Mouse (Mus musculus): ENCODE results near the gene Tcl1b1.

GRCm38 (mm10) chr12:105145714-105146113, 13.8 kb upstream of the Tcl1b1 start, which contains the start of gene Tcl1b2:
- no peak for TF ChIP-seq CTCF (IDR thresholded peaks at IDR 0.05; ENCODE audit: control insufficient read depth, insufficient read depth, low read length)
- TF ChIP-seq POLR2A (IDR thresholded peaks at IDR 0.05; ENCODE audit: borderline replicate concordance, control insufficient read depth, low read depth, low read length): no peak
